Mouse (Mus musculus) embryo, embryonic 10 days (tissue): Measurements from ENCODE around the gene Fkbp5.
"Not testable (repeated sequence)": the region's sequence is repeated elsewhere in the genome, so short reads cannot be mapped to it uniquely, and the experiment has no call there.

Experiments used
- DNase-seq: peaks from one replicate; pipeline ENCODE4 v3.0.0-alpha.2; 2015; ENCODE audit warnings: low spot score

The Fkbp5 gene

DNA sequence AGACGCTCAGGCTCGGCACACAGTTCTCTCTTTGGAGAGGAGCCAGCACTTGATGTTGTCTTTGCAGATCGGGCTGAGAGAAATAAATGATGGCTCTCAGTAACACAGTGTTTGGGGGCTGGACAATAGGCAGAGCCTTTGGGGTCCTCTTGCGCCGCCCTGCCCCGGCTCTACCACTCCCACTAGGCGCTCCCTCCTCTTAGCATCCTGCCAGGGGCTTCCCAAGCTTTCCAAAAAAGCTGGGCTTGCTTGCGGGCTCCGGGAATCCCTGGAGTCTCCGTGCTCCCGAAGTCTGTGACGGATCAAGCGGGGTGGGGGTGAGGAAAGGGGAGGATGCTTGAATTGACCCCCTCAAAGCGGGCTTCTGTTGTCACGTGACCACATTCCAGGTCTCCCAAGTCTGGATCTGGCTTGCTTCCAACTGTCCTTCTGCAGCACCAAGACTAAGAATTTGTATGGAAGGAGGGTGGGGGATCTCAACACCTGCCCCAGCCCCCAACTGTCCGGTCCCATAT lies at the start of gene Fkbp5:
Fkbp5 (minus strand) TSS at position 87 of the 515 bp plus-strand sequence.
- DNase-seq, result peak; percentile 22

DNA sequence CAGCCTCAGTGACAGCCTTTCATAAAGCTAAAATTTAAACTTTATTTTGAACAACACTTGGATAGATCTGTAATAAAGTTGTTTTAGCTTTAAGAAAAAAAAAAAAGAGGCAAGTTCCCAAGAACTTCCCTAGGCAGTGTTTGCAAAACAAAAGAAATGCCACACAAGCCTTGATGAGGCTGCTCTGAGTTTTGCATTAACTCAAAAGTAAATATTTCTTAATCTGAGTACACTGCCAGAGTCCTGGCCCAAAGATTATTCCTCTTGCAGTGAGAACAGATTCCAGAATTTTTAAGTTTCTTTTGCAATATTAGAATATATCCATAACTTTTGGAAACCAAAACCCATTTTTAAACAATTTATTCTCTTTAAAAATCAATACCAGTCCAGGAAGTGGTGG lies 47.9 kb upstream of the Fkbp5 start:
- DNase-seq, result no peak

DNA sequence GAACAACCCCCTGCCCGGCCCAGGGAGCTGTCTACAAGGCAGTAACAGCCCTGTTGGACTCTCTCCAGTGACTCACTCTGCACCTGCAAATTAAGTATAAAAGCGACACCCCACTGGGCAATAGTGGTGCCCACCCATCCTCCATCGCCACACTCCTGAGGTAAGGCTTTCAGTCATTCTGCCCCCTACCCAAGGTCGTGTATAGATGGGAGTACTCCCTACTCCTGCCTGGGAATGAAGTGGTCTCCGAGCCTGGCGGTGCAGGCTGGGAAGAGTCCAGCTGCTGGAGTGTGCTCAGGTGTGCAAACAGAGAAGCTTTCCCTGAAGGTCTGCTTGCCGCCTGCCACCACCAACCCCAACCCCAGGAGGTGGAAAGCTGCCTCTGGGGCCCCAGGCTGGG lies 44.3 kb upstream of the Fkbp5 start:
- no peak for DNase-seq

DNA sequence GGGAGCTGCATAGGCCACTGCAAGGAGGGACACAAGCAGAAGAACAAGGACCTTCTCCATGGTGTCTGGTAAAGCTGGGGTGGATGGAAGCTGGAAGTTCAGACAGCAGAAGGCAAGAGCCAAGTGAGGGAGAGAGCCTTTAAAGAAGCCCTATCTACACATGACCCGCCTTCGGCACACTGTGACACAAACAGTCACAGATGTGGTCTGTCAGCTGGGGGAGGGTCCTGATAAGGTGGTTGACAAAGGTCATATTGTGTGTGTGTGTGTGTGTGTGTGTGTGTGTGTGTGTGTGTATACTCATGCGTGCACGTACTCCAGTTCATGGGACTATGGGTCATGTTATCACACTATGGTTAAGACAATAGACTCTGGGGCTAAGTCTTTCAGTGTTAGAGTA lies 43.3 kb upstream of the Fkbp5 start, which contains the start of gene Clps:
Clps (minus strand) TSS at position 169 of the 400 bp plus-strand sequence.
- no peak for DNase-seq

DNA sequence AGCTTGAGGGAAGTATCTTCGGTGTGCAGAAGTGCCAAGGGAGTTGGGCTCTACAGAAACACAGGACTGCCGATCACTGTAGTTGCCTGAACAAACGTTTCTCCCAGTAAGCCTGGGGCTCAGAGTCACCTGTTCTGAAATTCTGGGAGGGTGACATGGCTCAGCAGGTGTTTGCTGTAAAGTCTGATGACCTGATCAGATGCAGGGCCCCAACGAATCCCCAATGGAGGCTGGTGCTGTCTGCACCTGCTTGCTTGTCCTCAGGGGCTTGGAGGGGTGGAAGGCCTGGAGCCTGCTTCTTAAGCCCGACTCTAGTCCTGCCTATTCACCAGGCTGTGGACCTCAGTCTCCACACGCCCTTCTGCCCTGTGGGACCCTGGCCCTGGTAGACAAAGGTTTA lies 40.4 kb upstream of the Fkbp5 start:
- no peak for DNase-seq

DNA sequence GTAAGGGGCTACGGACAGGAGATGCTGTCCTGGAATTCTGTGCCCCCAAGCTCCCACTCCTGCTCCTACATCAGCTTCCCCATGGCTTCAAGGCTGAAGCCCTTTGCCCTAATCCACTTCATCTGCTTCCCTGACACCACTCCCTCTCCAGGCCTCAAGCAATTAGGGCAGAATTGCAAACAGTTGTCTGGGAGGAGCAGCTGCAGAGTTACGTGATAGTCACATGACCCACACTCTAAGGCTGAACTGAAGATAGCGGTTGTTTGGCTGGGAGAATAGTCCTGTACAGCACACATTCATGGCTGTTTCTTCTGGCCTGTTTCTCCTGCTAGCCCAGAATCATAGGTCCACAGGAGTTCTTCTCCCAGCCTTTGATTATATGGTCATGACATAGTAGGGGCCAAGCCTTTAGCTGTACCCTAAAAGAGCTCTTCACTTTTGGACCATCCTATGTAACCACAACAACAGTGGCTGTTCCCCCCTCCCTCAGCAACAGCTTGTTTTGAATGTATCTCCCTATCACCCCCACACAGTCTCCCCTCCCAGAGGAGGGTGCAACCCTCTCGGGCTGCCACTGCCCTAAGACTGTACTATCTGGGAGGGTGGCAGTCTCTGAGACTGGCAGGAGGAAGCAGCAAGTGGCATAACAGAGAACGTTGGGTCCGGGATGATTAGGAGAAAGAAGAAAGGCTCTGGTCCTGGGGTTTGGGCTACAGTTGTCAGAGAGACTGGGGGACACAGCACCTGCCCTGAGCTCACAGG lies 39.5 kb upstream of the Fkbp5 start:
- peak; percentile 55 for DNase-seq

DNA sequence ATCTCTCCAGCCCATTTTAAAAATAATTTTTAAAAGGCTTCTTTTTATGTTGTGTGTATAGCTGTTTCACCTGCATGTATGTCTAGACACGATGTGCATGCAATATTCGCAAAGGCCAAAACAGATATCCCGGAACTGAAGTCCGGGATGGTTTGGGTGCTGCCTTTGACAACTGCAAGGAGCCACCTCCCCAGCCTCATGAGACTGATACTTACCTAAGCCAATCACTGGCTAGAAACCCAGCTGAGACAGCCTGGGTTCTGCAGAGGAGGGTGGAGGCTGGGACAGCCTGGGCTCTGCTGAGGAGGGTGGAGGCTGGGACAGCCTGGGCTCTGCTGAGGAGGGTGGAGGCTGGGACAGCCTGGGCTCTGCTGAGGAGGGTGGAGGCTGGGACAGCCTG lies 36.7 kb upstream of the Fkbp5 start:
- not testable (repeated sequence) for DNase-seq

DNA sequence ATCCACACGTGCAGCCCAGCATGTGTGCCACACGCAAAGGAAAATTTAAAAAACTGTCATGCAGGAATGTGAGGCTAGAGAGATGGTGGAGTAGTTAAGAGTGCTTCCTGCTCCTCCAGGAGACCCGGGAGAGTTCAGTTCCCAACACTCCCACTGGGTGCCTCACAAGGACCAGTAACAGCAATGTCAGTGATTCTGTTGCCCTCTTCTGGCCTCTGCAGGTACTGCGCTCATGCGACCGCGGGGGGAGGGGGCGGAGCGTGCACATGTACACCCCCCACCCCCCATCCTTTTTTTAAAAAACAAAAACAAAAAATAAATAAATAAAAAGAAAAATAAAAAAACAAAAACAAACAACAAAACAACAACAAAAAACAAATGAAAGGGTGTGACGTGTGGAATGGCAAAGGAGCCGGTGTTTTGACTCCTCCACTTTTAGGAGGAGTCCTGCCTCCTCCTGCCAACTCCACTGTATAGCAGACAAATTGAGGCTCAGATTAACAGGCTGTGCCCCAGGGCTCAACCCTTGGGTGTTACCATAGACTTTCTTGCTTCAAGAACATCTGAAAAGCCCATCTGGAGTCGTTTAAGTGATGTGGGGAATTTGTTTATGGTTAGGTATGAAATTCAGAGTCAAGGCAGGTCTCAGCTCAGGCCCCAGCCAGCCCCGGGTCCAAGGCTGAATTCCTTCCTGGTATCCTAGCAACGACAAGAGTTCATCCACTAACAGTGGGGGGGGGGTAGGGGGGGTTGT lies 35.9 kb upstream of the Fkbp5 start:
- DNase-seq, result peak; percentile 68

DNA sequence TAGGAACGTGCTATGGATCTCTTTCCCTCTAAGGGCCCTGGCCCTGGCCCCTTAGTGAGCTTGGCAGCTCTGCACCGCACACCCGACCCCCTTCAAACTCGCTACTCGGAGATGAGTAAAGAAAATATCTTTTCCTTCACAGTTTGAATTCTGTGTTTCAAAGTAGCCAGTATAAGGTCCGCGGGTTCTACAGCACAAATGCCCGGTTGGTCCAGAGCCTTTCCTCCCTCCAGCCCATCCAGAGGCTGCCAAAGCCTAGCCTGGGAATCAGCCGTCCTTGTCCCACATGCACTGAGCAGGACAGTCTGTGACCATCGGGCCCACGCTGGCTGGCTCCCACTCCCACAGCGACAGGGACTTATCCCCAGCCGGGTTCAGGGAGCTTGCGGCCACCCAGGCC lies 31.8 kb upstream of the Fkbp5 start, which contains the start of gene Clpsl2:
Clpsl2 (plus strand) TSS at position 301 of the 400 bp plus-strand sequence.
- no peak for DNase-seq

DNA sequence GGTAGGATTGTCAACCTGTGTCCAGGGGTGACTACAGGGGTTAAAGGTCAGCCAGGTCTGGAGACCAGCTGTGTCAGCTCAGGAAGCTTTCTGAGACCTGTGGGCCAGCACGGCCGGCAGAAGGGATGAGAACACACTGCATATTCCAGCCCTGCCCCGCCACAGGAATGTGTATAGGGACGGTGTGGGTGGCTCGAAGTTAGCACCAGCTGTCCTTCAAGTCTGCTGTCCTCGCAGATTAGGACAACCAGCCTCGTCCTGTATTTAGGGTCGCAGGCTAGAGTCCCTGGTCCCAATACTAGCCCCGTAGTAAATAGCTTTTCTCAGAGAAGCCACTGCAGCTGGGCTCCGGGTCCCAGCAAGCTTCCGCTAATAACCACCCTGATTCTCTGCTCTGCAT lies 31.2 kb upstream of the Fkbp5 start:
- DNase-seq, result no peak

DNA sequence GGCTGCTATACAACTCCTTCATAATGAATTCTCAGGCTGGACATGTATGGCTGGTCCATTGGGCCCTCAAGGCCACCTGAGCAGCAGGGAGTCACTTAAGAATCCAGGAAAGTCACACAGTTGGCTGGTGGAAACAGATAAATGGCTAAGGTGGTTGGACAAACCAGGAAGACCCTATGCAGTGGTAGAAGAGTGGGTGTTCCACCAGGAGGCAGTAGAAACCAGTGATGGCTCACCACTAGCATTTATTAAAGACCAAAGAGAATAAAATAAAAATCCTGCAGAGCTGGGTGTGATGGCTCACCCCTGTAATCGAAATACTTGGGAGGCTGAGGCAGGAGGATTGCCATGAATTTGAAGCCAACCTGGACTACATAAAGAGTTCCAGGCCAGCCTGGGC lies 29.6 kb upstream of the Fkbp5 start:
- no peak for DNase-seq

DNA sequence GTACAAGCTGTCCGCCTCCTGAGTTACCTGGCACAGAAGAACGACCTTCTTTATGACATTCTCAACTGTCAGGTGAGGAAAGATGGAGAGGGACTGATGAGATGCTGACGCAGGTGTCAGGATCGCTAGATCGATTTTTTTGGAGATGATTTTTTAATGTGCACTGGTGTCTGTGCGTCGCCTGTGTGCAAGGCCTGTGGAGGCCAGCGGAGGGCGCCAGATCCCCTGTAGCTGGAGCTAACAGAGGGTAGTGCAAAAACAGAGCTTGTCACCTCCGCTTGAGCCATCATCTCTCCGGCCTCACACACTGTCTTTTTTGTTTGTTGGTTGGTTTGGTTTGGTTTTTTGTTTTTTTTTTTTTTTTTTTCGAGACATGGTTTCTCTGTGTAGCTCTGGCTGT lies 20.6 kb upstream of the Fkbp5 start:
- no peak for DNase-seq

DNA sequence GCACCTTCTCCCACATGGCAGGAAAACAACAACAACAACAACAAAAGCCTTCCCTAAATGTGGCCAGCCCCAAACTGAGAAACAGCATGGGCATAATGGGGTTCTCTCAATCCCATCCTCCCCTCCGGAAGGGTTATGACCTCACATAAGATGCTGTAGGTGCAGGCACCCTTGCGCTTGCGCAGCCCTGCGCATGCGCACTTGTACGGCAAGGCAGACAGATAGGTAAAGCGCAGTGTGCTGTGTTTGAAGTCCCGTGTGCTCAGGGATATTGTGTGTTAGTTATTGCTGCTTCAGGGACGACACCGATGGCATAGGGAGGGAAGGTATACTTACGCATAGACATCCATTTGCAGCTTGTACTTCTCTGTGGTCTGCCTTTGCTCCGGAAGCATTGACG lies 16.0 kb upstream of the Fkbp5 start:
- no peak for DNase-seq

DNA sequence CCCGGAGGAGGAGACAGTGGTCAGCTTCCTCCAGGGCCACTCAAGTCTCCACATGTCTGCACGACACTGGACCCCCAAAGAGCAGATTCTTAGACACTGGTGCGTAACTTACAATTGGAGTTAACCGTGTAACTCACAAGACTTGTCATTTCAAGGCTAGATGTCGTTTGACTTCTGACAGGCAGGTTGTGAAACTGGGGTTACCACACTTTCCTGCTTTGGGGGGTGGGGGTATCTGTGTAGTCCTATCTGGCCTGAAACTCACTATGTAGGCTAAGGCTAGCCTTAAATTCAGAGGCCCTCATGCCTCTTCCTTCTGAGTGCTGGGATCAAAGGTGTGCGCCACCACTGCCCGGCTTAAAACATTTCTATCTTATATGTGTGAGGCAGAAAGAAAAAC lies 15.2 kb upstream of the Fkbp5 start:
- DNase-seq, result no peak

DNA sequence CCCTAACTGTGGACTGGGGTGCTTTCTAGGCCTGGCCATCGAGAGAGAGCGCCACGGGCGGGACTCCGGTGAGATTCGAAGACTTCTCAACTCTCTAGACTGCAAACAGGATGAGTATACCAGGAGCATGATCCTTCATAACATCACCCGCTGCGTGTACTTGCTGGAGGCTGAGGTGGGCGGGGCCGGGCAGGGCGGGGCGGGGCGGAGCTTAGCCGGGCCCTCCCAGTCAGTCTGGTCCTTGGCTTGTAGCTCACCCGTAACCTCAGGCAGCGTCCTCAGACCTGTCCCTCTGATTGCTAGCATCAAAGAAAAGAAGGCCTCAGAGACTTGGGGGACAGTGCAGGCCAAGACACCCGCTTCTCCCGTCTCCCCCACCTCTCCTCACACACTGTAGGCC lies 14.6 kb upstream of the Fkbp5 start:
- DNase-seq, result no peak

DNA sequence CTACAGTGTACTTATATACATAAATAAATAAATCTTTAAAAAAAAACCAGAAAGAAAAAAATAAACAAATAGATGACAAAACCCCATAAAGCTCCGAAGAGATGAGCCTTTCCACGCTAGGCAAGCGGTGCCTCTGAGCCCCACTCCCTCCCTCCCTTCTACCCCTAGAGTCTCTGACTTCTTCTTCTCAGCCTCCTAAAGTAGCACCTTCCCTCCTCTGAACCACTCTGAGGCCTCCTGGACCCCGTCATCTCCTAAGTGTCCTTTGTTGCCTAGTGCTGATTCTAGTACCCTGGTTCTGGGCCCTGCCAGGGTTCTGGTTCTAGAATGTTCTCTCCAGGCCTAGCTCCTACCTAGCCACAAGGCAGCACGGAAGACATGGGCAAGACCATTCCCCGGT lies 13.2 kb upstream of the Fkbp5 start, which contains the start of gene Armc12:
Armc12 (plus strand) TSS at position 301 of the 400 bp plus-strand sequence.
- DNase-seq, result no peak

DNA sequence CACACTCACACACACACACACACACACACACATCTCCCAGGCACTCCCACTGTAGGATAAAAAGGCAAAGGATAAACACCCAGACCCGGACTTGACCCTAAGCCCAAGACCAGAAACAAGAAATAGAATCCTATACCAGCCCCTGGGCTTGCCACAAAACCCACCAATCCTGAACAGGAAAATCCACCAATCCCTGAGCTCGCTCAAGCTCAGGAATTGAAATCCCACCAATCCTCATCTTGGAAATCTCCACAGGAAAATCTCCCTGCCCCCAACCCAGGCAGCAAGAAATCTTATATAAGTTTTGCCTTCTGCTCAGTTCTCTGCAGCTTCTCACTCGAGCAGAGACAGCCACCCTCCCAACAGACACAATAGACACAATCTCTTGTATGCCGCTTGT lies 11.8 kb upstream of the Fkbp5 start:
- DNase-seq, result no peak

DNA sequence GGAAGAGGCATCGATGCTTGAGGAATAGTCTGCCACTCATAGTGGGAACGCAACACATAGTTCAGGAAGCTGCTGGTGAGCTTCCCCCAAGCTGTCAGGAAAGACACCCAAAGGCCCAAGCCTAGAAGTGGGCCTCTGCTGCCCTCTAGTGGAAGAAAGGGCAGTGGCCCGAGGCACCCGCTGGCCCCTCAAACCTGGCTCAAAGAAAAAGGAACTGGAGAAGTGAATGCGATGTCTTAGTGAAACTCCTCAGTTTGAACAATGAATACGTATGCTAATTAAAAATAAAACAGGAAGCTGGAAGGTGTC lies 10.7 kb upstream of the Fkbp5 start:
- peak; percentile 82 for DNase-seq

DNA sequence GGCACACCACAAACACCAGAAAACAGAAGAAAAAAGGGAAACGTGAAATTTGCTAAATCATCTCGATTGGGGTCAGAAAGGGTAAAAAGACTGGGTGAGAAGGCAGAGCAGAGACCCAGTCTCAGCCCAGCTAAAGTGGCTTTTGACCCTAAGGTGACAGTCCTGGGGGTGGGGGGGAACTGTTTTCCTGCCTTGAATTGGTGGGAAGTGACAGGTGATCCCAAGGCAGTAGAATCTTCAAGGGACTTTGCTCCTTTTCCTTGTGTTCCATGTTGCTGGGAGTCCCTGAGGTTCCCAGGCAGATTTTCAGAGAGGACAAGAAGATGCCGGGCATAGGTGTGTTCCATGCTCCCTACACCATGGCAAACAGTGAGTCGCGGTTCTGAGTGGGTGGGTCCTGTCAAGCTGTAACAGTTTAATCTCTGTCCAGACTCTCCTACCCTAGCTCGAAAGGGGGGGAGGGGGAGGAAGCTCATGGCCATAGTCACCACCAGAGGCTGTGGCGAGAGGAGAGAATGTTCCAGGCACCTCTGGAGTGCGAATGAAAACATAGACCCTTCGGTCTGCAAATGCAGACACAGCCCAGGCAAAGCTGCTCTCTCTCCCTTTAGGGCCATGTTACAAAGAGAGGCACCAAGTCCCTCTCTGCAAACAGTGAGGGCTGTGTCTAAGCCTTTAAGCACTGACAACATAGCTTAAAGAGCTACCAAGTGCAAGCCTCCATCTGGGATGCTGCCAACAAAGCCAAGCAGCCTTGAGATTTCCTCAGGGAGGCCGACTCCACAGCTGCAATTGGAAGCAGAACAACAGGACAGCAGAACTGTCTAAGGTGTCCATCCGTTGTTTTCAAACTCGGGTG lies 10.1 kb upstream of the Fkbp5 start:
- no peak for DNase-seq

DNA sequence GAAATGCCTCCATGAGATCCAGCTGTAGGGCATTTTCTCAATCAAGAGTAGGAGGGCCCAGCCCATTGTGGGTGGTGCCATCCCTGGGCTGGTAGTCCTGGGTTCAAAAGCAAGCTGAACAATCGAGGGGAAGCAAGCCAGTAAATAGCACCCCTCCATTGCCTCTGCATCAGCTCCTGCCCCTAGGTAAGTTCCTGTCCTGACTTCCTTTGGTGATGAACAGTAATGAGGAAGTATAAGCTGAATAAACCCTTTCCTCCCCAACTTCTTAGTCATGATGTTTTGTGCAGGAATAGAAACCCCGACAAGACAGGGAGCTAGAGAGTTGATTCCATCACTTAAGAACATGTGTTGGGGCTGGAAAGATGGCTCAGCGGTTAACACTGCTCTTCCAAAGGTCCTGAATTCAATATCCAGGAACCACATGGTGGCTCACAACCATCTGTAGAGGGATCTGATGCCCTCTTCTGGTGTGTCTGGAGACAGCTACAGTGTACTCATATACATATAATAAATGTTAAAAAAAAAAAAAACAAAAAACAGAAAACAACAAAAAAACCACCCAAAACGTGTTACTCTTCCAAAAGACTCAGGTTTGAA lies 7.6 kb upstream of the Fkbp5 start:
- DNase-seq, result no peak

DNA sequence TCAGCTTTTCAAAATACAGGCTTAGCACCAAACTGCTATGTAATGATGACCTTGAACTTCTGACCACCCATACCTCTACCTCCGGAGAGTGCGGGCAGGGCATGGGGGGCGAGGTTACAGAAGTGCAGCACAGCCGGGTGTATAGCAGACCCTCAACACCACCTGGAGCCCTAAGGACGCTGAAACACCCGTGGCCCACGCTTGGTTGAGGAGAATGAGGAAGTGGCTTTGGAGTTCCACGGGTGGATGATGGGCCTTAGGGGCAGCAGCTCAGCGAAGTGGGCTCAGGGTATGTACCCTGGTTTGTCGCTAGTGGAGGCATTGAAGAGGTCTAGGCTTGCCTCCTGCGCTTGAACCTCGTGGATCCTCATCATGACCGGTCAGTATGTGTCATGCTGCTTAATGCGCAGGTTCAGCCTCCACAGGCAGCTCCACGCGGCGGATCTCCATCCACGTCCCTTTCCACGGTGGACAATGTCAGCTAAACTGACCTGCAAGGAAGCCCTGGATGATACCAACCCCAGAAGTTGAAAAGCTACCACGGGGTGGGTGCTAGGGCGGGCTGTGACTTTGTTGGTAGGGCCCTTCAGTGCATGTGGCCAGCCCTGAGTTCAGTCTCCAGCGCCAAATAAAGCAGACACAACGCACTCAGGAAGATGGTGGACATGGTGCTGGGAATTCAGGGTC lies 6.8 kb upstream of the Fkbp5 start:
- no peak for DNase-seq
